Mouse (Mus musculus): ENCODE measurements at regions not wholly inside any gene's neighbourhood (a gene's known extent, or its start where the extent isn't known, plus 50 kb on each side); places are given as distances from the start of the nearest gene placed in this dataset.

DNA sequence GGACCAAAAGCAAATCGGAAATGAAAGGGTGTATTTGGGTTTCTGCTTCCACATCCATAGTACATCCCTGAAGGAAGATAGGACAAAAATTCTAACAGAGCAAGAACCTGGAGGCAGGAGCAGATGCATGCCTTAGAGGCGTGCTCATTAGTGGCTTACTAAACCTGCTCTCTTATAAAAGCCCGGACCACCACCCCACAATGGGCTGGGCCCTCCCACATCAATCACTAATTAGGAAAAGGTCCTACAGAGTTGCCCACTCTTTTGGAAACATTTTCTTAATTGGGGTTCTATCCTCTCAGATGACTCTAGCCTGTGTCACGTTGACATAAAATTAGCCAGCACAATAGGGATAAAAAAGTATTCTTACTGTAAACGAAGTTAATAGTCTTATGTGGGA is 79.6 kb upstream of the Ptprt start:
- no peak for ATAC-seq (replicated peaks; ENCODE audit: poor library complexity, severe bottlenecking)

DNA sequence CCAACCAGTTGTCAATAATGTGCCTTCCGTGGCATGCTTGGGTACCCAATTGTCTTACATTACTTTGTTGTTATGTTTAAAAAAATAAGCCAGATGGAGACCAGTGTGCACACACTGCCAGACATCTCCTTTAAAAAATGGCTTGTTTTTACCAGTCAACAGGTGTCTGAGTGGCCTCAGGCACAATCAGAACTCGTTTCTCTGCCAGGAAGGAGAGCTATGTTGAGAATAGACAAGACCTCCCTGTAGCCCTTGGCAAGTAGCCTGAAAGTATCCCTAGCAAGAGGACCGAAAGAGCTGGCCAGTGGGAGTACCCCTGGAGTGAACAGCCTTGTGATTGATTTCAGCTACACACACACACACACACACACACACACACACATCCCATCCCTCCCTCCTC is 74.8 kb upstream of the Ptprt start:
- ATAC-seq (replicated peaks; ENCODE audit: poor library complexity, severe bottlenecking), result no peak

DNA sequence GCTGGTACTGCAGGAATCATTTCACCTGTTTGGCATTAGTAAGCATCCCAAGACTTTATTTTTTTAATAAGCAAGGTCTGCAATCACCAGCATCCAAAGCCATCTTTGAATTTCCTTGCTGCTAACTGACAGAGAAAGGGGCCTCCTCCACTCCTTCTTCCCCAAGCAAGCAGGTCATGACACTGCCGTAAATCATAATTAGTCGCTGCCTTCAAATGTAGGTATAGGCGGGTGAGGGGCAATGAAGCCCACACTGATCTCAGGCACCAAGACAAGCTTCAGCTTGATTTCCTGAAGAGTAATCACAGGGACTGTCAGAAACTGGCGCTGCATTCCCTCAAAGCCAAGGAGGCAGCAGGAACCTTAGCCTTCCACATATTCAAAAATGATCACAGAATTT is 73.3 kb upstream of the Ptprt start:
- no peak for ATAC-seq (replicated peaks; ENCODE audit: poor library complexity, severe bottlenecking)

DNA sequence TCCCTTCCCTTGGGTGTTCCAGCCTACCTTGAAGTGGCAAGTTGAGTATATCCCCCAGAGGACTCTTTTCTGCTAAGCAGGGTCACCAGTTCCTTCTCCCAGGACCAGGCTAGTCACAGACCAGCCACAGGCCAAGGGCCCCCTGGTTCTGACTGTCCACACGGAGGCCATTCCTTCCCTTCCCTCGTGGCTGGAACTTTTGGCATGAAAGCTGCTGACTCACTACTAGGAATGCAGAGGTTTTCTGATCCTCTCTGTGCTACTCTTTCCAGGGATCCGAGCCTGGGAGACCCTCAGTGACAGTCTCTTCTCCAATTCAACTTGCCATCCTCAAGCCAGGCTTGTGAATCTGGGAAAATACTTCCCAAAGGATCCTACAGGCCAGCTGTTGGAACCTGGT is 59.1 kb upstream of the Ptprt start:
- ATAC-seq (replicated peaks; ENCODE audit: poor library complexity, severe bottlenecking), result no peak

DNA sequence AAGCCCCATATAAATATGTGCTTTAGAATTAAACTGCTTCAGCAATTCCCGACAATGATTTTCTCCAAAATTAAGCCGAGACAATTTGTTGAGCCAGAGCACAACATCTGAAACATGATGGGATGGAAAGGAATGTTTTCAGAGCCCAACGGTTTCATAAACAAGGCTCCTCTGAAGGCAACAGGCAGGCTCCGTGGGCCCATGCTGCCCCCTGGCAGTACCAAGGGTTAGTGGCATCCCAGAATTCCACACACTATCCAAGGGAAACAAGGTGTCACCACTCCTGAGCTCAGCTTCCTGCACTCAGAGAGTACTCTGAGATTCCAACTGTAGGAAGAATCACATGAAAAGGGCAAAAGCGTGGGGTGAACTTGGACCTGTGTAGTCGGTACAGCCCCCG is 57.5 kb upstream of the Ptprt start:
- ATAC-seq (replicated peaks; ENCODE audit: poor library complexity, severe bottlenecking), result no peak

DNA sequence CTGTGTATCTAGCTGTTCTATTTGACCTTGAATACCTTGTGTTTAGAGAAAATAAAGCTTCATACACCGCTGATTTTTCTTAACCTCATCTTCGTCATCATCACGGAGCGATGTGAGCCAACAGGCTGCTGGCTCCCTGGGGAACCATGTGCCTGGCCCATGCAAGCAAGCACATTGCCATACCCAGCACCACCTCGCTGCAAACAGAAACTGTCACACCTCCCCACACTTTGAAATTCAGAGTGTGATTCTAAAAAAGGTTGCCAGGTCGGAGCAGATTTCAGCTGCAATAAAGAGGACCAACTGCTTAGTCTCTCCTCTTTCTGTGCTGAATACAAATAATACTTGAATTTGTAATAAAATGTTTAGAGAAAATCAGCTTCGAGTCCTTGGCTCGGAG is 54.0 kb upstream of the Ptprt start:
- ATAC-seq (replicated peaks; ENCODE audit: poor library complexity, severe bottlenecking), result no peak

DNA sequence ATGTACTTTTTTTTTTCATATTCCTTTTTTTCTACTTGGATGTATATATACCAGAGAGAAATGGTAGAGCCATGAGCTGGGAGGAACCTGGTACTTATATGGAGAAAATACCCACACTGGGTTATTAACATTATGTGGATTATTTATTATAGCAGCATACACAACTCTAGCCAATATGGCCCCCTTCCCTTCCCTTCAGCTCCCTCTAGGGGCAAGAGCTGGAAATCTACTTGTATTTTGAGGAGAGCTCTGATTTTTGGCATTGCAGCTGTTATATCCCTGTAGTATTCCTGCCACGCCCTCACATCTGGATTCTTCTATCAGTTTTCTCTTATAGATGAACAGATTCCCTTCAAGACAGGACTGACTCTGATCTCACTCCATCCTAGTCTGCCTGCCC is 52.0 kb upstream of the Ptprt start:
- no peak for ATAC-seq (replicated peaks; ENCODE audit: poor library complexity, severe bottlenecking)

DNA sequence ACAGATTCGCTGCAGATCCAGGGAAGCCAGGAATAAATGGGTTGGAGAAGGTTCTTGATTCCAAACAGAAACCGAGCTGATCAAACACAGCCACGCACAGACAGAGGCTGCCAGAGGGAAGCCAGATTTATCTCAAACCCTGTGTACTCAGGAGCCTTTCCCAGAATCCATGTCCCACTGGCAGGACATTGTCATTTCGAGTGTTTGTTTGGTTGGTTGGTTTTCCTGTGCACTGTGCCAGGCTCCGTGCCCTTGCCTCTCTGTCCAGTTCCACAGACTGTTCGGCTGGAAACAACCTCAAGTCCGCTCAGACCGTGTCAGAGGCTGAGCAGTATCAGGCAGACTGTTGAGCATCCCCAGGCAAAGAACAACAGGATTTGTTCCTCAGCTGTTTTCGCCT is 51.4 kb upstream of the Ptprt start:
- no peak for ATAC-seq (replicated peaks; ENCODE audit: poor library complexity, severe bottlenecking)
